ENCODE assay signal across 24 mouse cellular contexts in the genomic region with DNA sequence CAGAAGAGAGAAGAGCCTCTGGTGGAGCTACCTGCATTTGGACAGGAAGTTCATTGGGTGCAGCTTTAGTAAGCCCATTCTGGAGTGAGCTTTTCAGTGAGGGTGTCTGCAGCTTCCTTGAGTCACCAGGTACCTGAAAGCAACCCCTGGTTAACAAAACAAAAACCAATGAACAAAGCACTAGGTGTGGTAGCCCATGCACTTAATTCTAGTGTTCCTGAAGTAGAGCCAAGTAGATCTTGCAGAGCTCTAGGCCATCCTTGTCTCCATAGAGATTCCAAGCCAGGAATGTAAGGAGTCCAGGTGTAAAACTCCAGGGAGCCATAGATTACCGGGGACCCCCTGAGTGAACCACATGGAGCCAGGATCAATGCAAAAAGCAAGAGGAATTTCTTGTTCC. TPM values are rescaled to one million over a fixed set of nuclear protein-coding genes. Genes with fewer than 3 reads are reported as not detected.
"Had no signal": no experiment of that assay in that cellular context is flagged by ENCODE, and none has a peak within 500 bp of the region (broad histone marks: within the 10 kb centered on the region; RNA-seq: fewer than 3 reads in every experiment).

No protein-coding gene starts in this region.

- H3K4me1 ChIP-seq: lung, embryonic 15.5 days; midbrain, embryonic 13.5 days; midbrain, embryonic 15.5 days; neural tube, embryonic 13.5 days; neural tube, embryonic 15.5 days had no signal

- H3K9ac ChIP-seq: lung, embryonic 15.5 days; midbrain, embryonic 13.5 days; midbrain, embryonic 15.5 days; neural tube, embryonic 13.5 days; neural tube, embryonic 15.5 days had no signal

- H3K4me3 ChIP-seq: lung, embryonic 15.5 days; megakaryocyte, embryonic 14.5 days; midbrain, embryonic 13.5 days; midbrain, embryonic 15.5 days; neural tube, embryonic 13.5 days; neural tube, embryonic 15.5 days had no signal

- H3K9me3 ChIP-seq: lung, embryonic 15.5 days; megakaryocyte, embryonic 14.5 days; midbrain, embryonic 13.5 days; midbrain, embryonic 15.5 days; neural tube, embryonic 13.5 days; neural tube, embryonic 15.5 days had no signal

- H3K27me3 ChIP-seq: lung, embryonic 15.5 days; megakaryocyte, embryonic 14.5 days; midbrain, embryonic 13.5 days; midbrain, embryonic 15.5 days; neural tube, embryonic 13.5 days; neural tube, embryonic 15.5 days had no signal

- H3K27ac ChIP-seq: lung, embryonic 15.5 days; macrophage; midbrain, embryonic 13.5 days; midbrain, embryonic 15.5 days; neural tube, embryonic 13.5 days; neural tube, embryonic 15.5 days had no signal

- ATAC-seq: lung, postnatal 0 days; midbrain, embryonic 13.5 days; midbrain, embryonic 15.5 days had no signal

- H3K4me2 ChIP-seq: lung, embryonic 15.5 days; midbrain, embryonic 11.5 days; midbrain, embryonic 13.5 days; midbrain, embryonic 15.5 days; neural tube, embryonic 13.5 days; neural tube, embryonic 15.5 days had no signal

- DNase-seq: lung, adult 2 months; lung, postnatal 14 days; lung, postnatal 36 days; retina, postnatal 1 day; right cerebral cortex, adult 18-20 months; right cerebral cortex, postnatal 25 days; right cerebral cortex, postnatal 4 days; spleen, adult 18-20 months; thymus, adult 18-20 months; thymus, postnatal 14 days; thymus, postnatal 36 days had no signal

RNA-seq across cellular contexts. Expression of a gene that starts 31.8 kb away (rescaled TPM):
- polyA plus RNA-seq: lung, embryonic 15.5 days; lung, postnatal 0 days; macrophage; midbrain, embryonic 11.5 days; midbrain, embryonic 15.5 days; neural tube, embryonic 11.5 days; neural tube, embryonic 13.5 days; neural tube, embryonic 15.5 days; small intestine, adult 2 months; stomach, embryonic 14.5 days; thymus, postnatal 0 days had no signal
